ENCODE assay signal across 24 mouse cellular contexts in genomic region chr10:59454631-59455030, GRCm38 (mm10). TPM values are rescaled to one million over a fixed set of nuclear protein-coding genes. Genes with fewer than 3 reads are reported as not detected.
DNase-seq lines count a peak whose midpoint lies in the region; ATAC-seq and TF ChIP-seq lines count a peak whose summit lies in the region.
"Had no signal": no experiment of that assay in that cellular context is flagged by ENCODE, and none has a peak within 500 bp of the region (broad histone marks: within the 10 kb centered on the region; RNA-seq: fewer than 3 reads in every experiment).

No protein-coding gene starts in this region.

- H3K27ac ChIP-seq in intestine, postnatal 0 days (ENCODE audit: low read depth, low read length) = no peak overlapping the region
- H3K27ac ChIP-seq in intestine, embryonic 16.5 days (ENCODE audit: low read length) = no peak overlapping the region
- H3K27ac ChIP-seq in midbrain, postnatal 0 days (ENCODE audit: low read depth, low read length) = no peak overlapping the region
- H3K27ac ChIP-seq: embryonic facial prominence, embryonic 10.5 days; forebrain, embryonic 13.5 days; heart, adult 2 months; hindbrain, embryonic 10.5 days; hindbrain, embryonic 14.5 days had no signal

- 0 out of 2 replicates have a peak, but pooled peaks have one; percentile 16 for TF ChIP-seq CTCF in intestine, postnatal 0 days (IDR thresholded peaks at IDR 0.05; ENCODE audit: low read depth)
- peak; percentile 26 for TF ChIP-seq CTCF in E14TG2a.4 (conservative IDR thresholded peaks at IDR 0.05; ENCODE audit: low read length)
- no peak; the same call in 1 of the 2 replicates for TF ChIP-seq CTCF in midbrain, postnatal 0 days (IDR thresholded peaks at IDR 0.05)

- H3K36me3 ChIP-seq in intestine, postnatal 0 days (ENCODE audit: control insufficient read depth, insufficient read depth) = peaks cover 57% of the 10 kb centered on the region
- peaks cover 9% of the 10 kb centered on the region for H3K36me3 ChIP-seq in intestine, embryonic 16.5 days (ENCODE audit: control insufficient read depth, insufficient read depth, low read length)
- H3K36me3 ChIP-seq in E14TG2a.4 (ENCODE audit: insufficient read depth, low read length) = no peaks in the 10 kb centered on the region
- 0 out of 2 replicates have a peak, but pooled peaks cover 2% of the 10 kb centered on the region for H3K36me3 ChIP-seq in midbrain, postnatal 0 days (ENCODE audit: insufficient read depth, low read length)
- H3K36me3 ChIP-seq: embryonic facial prominence, embryonic 10.5 days had no signal

- DNase-seq in ES-CJ7 (ENCODE audit: low read depth, low spot score) = peak; percentile 26
- no peak for DNase-seq in kidney, postnatal 10 days
- no peak for DNase-seq in midbrain, postnatal 0 days (ENCODE audit: low spot score)
- DNase-seq: adrenal gland, adult 8-10 months; adrenal gland, postnatal 36 days; cerebellum, adult 2 months; cerebellum, postnatal 10 days; gastrocnemius, postnatal 10 days; heart, adult 2 months; heart, postnatal 14 days had no signal

- no peak overlapping the region for H3K4me2 ChIP-seq in intestine, postnatal 0 days (replicated peaks; ENCODE audit: low read depth)
- H3K4me2 ChIP-seq in intestine, embryonic 16.5 days (ENCODE audit: low read depth, low read length) = no peak overlapping the region
- no peak overlapping the region for H3K4me2 ChIP-seq in midbrain, postnatal 0 days (ENCODE audit: low read depth, low read length, poor library complexity, severe bottlenecking)
- H3K4me2 ChIP-seq: forebrain, embryonic 13.5 days; heart, embryonic 11.5 days; heart, embryonic 15.5 days; hindbrain, embryonic 14.5 days had no signal

- no peak overlapping the region for H3K4me3 ChIP-seq in intestine, postnatal 0 days (ENCODE audit: low read depth, low read length)
- no peak overlapping the region for H3K4me3 ChIP-seq in intestine, embryonic 16.5 days (ENCODE audit: low read length)
- H3K4me3 ChIP-seq in E14TG2a.4 (replicated peaks; ENCODE audit: low read length) = no peak overlapping the region
- no peak overlapping the region for H3K4me3 ChIP-seq in midbrain, postnatal 0 days (ENCODE audit: low read depth, low read length)
- H3K4me3 ChIP-seq: embryonic facial prominence, embryonic 10.5 days; forebrain, embryonic 13.5 days; heart, adult 2 months; heart, embryonic 15.5 days; hindbrain, embryonic 10.5 days had no signal

- 94% methylated on average over 15 of the region's 15 CpGs for WGBS in intestine, postnatal 0 days
- WGBS in intestine, embryonic 16.5 days = 95% methylated on average over 15 of the region's 15 CpGs
- 95% methylated on average over 15 of the region's 15 CpGs for WGBS in midbrain, postnatal 0 days

- no peaks in the 10 kb centered on the region for H3K9me3 ChIP-seq in intestine, postnatal 0 days (ENCODE audit: control insufficient read depth)
- no peaks in the 10 kb centered on the region for H3K9me3 ChIP-seq in intestine, embryonic 16.5 days (ENCODE audit: control insufficient read depth, low read length)
- H3K9me3 ChIP-seq in E14TG2a.4 (ENCODE audit: low read length) = no peaks in the 10 kb centered on the region
- no peaks in the 10 kb centered on the region for H3K9me3 ChIP-seq in midbrain, postnatal 0 days (ENCODE audit: low read length)
- H3K9me3 ChIP-seq: embryonic facial prominence, embryonic 10.5 days; forebrain, embryonic 13.5 days; heart, embryonic 15.5 days; hindbrain, embryonic 10.5 days had no signal

- H3K4me1 ChIP-seq in intestine, postnatal 0 days (replicated peaks; ENCODE audit: control insufficient read depth, insufficient read depth, low read length) = no peaks in the 10 kb centered on the region
- no peaks in the 10 kb centered on the region for H3K4me1 ChIP-seq in intestine, embryonic 16.5 days (ENCODE audit: control insufficient read depth, insufficient read depth, low read length)
- peaks cover 31% of the 10 kb centered on the region for H3K4me1 ChIP-seq in E14TG2a.4 (replicated peaks; ENCODE audit: low read depth, low read length)
- H3K4me1 ChIP-seq in midbrain, postnatal 0 days (ENCODE audit: insufficient read depth, low read length) = no peaks in the 10 kb centered on the region
- H3K4me1 ChIP-seq: forebrain, embryonic 13.5 days had no signal

- ATAC-seq in intestine, postnatal 0 days = no peak
- ATAC-seq in intestine, embryonic 16.5 days = no peak
- ATAC-seq in megakaryocyte-erythroid progenitor cell, adult 5-6 weeks (replicated peaks; ENCODE audit: low FRiP score, low TSS enrichment, poor library complexity, severe bottlenecking) = 0 out of 2 replicates have a peak, but pooled peaks have one; percentile 36
- no peak for ATAC-seq in midbrain, postnatal 0 days (ENCODE audit: low FRiP score)
- ATAC-seq: forebrain, embryonic 13.5 days; inflammation-experienced regulatory T-cells, adult 6 months had no signal

- no peaks in the 10 kb centered on the region for H3K27me3 ChIP-seq in intestine, postnatal 0 days (replicated peaks; ENCODE audit: control insufficient read depth, insufficient read depth, low read length)
- no peaks in the 10 kb centered on the region for H3K27me3 ChIP-seq in intestine, embryonic 16.5 days (replicated peaks; ENCODE audit: control insufficient read depth, insufficient read depth, low read length)
- H3K27me3 ChIP-seq in E14TG2a.4 (ENCODE audit: insufficient read depth, low read length) = no peaks in the 10 kb centered on the region
- no peaks in the 10 kb centered on the region for H3K27me3 ChIP-seq in midbrain, postnatal 0 days (ENCODE audit: insufficient read depth, low read length)
- H3K27me3 ChIP-seq: forebrain, embryonic 13.5 days; heart, embryonic 15.5 days had no signal

- no peak overlapping the region for H3K9ac ChIP-seq in intestine, postnatal 0 days (ENCODE audit: low read depth, low read length)
- no peak overlapping the region for H3K9ac ChIP-seq in intestine, embryonic 16.5 days (ENCODE audit: low read depth, low read length)
- H3K9ac ChIP-seq in midbrain, postnatal 0 days (replicated peaks; ENCODE audit: low read length, poor library complexity, severe bottlenecking) = no peak overlapping the region
- H3K9ac ChIP-seq: forebrain, embryonic 13.5 days; heart, embryonic 15.5 days; hindbrain, embryonic 14.5 days had no signal

RNA-seq across cellular contexts. Expression of gene Oit3, which starts 13.1 kb away (rescaled TPM):
- 0.31 and 0.54 TPM in 2 replicates for polyA plus RNA-seq in intestine, postnatal 0 days (2015; fragmentation: Nextera tagmentation; extraction: Ambion mirVana)
- polyA plus RNA-seq in intestine, embryonic 16.5 days (2015; fragmentation: Nextera tagmentation; extraction: Ambion mirVana) = 2.1 and 2.3 TPM in 2 replicates
- total RNA-seq in megakaryocyte-erythroid progenitor cell, adult 5-6 weeks (2014; fragmentation: Nextera tagmentation) = not detected in 2 replicates
- not detected in 2 replicates for total RNA-seq in megakaryocyte-erythroid progenitor cell, adult 5-6 weeks (2017)
- 0.11 TPM in 1 of 2 replicates, not detected in the other for total RNA-seq in midbrain, postnatal 0 days (2014; rRNA removed)
- 0.05 TPM in 1 of 2 replicates, not detected in the other for polyA plus RNA-seq in midbrain, postnatal 0 days (2015; fragmentation: Nextera tagmentation; extraction: Ambion mirVana)
- total RNA-seq: heart, adult 2 months; MEL had no signal
- polyA plus RNA-seq: inflammation-experienced regulatory T-cells, adult 6 months had no signal

RNA-seq across cellular contexts. Expression of gene Pla2g12b, which starts 51.2 kb away (rescaled TPM):
- 105 and 108 TPM in 2 replicates for polyA plus RNA-seq in intestine, postnatal 0 days (2015; fragmentation: Nextera tagmentation; extraction: Ambion mirVana)
- polyA plus RNA-seq in intestine, embryonic 16.5 days (2015; fragmentation: Nextera tagmentation; extraction: Ambion mirVana) = 62.2 and 69.1 TPM in 2 replicates
- not detected in 2 replicates for total RNA-seq in megakaryocyte-erythroid progenitor cell, adult 5-6 weeks (2014; fragmentation: Nextera tagmentation)
- not detected in 2 replicates for total RNA-seq in megakaryocyte-erythroid progenitor cell, adult 5-6 weeks (2017)
- not detected in 2 replicates for total RNA-seq in midbrain, postnatal 0 days (2014; rRNA removed)
- polyA plus RNA-seq in midbrain, postnatal 0 days (2015; fragmentation: Nextera tagmentation; extraction: Ambion mirVana) = not detected in 2 replicates
- total RNA-seq: adrenal gland, adult 8-10 months; adrenal gland, postnatal 36 days; gastrocnemius, postnatal 4 days; heart, adult 2 months; heart, postnatal 14 days; MEL had no signal
- polyA plus RNA-seq: cerebellum, adult 2 months; embryonic facial prominence, embryonic 10.5 days; embryonic facial prominence, embryonic 14.5 days; forebrain, embryonic 13.5 days; hindbrain, embryonic 10.5 days; hindbrain, embryonic 14.5 days; inflammation-experienced regulatory T-cells, adult 6 months had no signal

RNA-seq across cellular contexts. Expression of gene Gm10273, which starts 59.2 kb away (rescaled TPM):
- polyA plus RNA-seq in intestine, postnatal 0 days (2015; fragmentation: Nextera tagmentation; extraction: Ambion mirVana) = 3.4 and 10.3 TPM in 2 replicates
- polyA plus RNA-seq in intestine, embryonic 16.5 days (2015; fragmentation: Nextera tagmentation; extraction: Ambion mirVana) = not detected in 2 replicates
- 20.6 and 40.3 TPM in 2 replicates for total RNA-seq in megakaryocyte-erythroid progenitor cell, adult 5-6 weeks (2014; fragmentation: Nextera tagmentation)
- total RNA-seq in megakaryocyte-erythroid progenitor cell, adult 5-6 weeks (2017) = 82.6 and 90.1 TPM in 2 replicates
- total RNA-seq in midbrain, postnatal 0 days (2014; rRNA removed) = 4.3 and 6.9 TPM in 2 replicates
- 5.9 and 7.7 TPM in 2 replicates for polyA plus RNA-seq in midbrain, postnatal 0 days (2015; fragmentation: Nextera tagmentation; extraction: Ambion mirVana)
- polyA plus RNA-seq: embryonic facial prominence, embryonic 14.5 days had no signal

Comparison
In these comparisons a context has a peak if more than half of its experiments do, and no peak if none do; other contexts are left out.
1. RNA of gene Pla2g12b, which starts 51.2 kb away (polyA plus RNA-seq): 105 to 108 TPM in intestine, postnatal 0 days and 62.2 to 69.1 TPM in intestine, embryonic 16.5 days; not detected in midbrain, postnatal 0 days; every median in the first group is over 10 times any median in the second.